Mouse (Mus musculus): ENCODE data around the gene P2rx4.

DNA sequence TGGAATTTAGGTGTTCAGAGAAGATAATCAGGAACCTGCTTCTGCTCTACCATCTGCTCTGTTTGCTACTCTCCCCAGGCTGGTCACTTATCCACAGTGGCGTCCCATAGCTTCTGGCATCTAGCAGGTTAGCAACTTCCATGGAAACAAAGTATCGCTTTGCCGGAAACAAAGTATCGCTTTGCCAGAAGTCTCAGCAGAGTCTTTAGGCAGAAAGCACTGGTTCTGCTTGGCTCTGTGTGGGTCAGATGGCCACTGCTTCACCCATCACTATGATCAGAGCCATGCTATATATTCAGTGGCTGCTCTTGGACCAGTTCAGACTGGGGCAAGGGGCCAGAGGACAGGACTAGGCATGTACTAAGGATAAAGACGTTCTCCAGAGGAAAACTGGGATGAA is 35.0 kb upstream of the P2rx4 start:
- no peak for TF ChIP-seq CTCF (IDR thresholded peaks at IDR 0.05; ENCODE audit: insufficient read depth, low read depth, low read length)
- TF ChIP-seq POLR2A (IDR thresholded peaks at IDR 0.05; ENCODE audit: insufficient read depth, low read depth, low read length): no peak

Data from olfactory bulb, adult 2 months (tissue).